Mouse (Mus musculus): ENCODE data around the gene Nol12. TPM values are rescaled to one million over a fixed set of nuclear protein-coding genes. Genes with fewer than 3 reads are reported as not detected.

Gene Nol12
- total and polyA plus RNA-seq, 3 experiments = 21.3 to 57.2 (median 42.0) TPM

DNA sequence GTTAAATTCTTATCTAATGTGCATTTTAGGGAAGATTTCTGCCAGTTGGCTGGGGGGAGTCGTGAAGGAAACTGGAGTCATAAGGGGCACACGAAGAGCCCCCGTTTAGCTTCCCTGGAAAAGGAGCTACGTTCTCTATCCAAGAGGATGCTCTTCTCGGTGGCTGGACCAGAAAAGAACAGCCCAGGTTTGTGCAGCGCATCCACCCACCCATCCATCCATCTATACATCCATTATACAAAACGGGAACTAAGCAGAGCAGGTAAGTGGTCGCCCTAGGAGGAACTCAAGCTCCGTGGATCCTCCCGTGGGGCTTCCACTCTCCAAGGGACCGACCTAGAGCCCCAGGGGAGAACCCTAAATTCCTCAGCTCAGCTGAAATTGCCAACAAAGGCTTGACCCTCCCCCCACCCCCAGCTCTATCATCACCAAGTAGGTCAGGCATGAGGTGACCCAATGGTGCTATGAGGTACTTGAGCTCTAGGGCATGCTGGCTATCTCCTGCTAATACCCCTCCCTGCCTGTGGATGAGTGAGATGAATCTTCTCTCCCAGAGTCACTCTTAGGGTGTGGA, 13.5 kb downstream of the Nol12 start:
- DNase-seq = no peak

DNA sequence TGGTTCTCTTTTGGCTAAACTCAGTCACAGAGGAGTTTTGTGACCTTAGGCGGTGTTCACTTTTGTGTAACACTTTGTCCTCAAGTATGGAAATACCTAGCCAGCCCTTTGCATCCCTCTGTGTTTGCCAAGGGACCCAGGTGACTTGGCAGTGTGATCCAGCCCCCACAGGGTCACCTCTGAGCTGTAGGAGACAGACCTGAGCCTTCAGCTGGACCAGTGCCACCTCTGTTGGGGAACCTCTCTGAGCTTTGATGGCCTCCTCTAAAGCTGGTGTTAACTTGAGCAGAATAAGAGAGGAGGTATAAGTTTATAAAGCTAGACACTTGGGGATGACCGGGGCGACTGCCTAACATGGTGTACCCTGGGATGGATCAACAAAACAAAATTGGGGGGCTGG, 14.2 kb downstream of the Nol12 start:
- no peak for DNase-seq

GRCm38 (mm10) chr15:78955663-78956062, 20.9 kb downstream of the Nol12 start:
- no peak for DNase-seq

- no peak for DNase-seq
Measured at GRCm38 (mm10) chr15:78956351-78956750, 21.6 kb downstream of the Nol12 start.

- no peak for DNase-seq
Measured at GRCm38 (mm10) chr15:78957021-78957420, 22.3 kb downstream of the Nol12 start.

- no peak for DNase-seq
Measured at GRCm38 (mm10) chr15:78959537-78959936, 24.8 kb downstream of the Nol12 start.

GRCm38 (mm10) chr15:78960088-78960487, 25.4 kb downstream of the Nol12 start:
- peak; percentile 87 for DNase-seq

DNA sequence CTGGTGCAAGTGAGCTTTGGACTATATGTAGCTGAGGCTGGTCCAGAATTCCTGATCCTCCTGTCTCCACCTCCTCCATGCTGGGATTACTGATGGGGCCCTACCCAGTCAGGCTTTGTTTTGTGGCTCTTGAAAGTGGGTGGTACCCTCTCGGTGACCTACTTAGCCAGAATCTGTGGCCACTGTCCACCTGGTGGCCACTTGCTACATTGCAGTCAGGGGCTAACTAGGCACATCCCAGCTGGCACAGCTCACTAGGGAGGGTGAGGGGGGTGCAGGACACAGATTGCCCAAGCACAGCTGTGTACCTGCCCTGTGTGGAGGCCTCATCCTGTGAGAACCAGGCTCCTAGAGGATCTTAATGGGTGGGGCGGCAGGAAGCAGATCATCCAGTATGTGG, 28.2 kb downstream of the Nol12 start:
- DNase-seq = peak; percentile 78

- DNase-seq = peak; percentile 79
Measured at GRCm38 (mm10) chr15:78971626-78972025, 36.9 kb downstream of the Nol12 start.

- DNase-seq = peak; percentile 80
Measured at GRCm38 (mm10) chr15:78973950-78974349, 39.2 kb downstream of the Nol12 start.

- DNase-seq = no peak
Measured at GRCm38 (mm10) chr15:78977676-78978159, 43.0 kb downstream of the Nol12 start.

DNA sequence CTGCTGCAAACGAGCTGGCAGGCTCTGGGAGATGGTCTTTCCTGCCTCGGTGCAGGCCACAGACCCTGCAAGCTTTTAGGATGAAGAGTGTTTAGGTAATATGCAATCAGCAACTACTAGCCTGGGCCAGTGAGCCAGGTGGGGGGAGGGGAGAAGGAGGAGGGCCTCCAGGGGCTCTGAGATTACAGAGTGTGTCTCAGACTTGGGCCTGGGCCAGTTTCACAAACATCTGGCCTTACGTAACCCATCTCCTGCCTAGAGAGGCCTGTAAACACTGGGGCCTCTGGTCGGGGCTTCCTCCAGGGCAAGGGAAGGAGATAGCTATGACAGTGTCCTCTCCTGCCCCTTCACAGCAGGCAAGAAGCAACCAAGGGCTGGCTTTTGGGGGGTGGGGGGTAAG, 44.1 kb downstream of the Nol12 start:
- peak; percentile 83 for DNase-seq

DNA sequence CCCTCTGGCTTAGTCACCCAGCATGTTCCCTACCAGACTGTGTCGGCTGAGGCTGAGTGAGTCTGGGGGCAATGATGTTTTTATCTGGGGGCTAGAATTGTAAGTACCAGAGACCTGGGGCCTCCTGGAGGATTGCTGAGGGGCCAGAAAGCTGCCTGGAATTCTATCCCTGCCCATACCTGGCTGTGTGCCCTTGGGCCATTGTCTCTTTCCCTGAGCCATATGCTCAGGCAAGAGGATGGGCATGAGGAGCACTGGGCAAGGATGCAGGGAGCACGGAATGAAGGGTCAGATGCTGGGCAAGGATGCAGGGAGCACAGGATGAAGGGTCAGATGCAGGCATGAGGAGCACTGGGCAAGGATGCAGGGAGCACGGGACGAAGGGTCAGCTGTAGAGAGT, 45.4 kb downstream of the Nol12 start:
- no peak for DNase-seq

- peak; percentile 96 for DNase-seq
Measured at GRCm38 (mm10) chr15:78982658-78983435, 48.1 kb downstream of the Nol12 start.

DNA sequence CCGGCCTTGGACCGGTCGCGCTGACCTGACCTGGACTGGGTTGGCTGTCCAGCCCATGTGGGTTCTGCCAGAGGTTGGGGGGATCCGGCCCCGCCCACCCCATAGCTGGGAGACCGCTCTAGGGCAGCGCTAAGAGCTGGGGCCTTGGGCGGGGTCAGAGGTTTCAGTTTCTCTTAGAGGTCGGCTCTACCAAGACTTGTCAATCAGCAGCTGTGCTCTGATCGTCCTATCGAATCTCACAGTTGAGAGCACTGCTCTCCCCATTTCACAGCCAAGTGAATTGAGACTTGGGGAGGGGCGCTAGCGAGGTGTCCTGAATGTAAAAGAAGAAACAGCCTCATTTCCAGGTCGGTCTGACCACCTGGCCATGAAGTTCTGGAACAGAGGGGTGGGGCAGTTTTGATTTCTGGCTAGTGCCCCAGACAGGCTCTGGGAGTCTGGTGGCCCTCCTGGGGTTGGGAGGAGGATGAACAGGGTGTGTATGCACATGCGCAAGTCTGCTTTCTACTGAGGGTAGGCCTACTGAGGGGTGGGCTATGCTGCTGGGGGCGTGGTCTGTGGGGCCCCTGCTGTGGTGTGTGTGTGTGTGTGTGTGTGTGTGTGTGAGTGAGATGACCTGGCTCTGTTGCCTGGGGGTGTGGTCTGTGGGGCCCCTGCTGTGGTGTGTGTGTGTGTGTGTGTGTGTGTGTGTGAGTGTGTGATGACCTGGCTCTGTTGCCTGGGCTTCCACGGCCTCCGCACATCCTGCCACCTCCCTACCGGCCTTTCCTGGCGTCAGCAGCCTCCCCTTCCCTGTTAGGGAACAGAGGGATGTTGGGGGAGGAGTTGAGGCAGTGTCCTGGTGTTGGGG, 48.9 kb downstream of the Nol12 start:
- peak; percentile 80 for DNase-seq

- DNase-seq = no peak
Measured at GRCm38 (mm10) chr15:78984286-78984778, 49.6 kb downstream of the Nol12 start.

GRCm38 (mm10) chr15:78986536-78987220, 51.9 kb downstream of the Nol12 start:
- DNase-seq = no peak

DNA sequence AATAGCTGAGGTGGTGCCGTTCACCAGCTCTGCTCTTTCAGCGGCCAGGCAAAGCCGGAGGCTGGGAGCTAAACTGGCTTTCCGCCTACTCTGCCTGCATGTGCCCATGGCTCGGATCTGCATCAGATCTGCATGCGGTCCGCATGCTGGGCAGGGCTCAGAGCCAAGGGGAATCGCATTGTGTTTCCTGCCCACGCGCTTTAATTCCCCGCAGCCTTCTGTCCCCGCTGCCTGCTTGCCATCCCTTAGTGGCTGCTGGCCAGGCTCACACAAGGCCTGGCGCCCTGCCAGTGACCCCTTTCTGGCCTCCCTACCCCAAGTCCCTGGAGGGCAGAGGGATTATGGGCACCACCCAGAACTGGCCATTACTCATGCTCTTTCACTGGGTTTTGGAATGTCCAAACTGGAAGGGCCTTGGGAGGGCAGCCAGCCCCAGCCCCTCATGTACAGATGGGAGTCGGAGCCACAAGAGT, 53.8 kb downstream of the Nol12 start:
- peak; percentile 96 for DNase-seq

DNA sequence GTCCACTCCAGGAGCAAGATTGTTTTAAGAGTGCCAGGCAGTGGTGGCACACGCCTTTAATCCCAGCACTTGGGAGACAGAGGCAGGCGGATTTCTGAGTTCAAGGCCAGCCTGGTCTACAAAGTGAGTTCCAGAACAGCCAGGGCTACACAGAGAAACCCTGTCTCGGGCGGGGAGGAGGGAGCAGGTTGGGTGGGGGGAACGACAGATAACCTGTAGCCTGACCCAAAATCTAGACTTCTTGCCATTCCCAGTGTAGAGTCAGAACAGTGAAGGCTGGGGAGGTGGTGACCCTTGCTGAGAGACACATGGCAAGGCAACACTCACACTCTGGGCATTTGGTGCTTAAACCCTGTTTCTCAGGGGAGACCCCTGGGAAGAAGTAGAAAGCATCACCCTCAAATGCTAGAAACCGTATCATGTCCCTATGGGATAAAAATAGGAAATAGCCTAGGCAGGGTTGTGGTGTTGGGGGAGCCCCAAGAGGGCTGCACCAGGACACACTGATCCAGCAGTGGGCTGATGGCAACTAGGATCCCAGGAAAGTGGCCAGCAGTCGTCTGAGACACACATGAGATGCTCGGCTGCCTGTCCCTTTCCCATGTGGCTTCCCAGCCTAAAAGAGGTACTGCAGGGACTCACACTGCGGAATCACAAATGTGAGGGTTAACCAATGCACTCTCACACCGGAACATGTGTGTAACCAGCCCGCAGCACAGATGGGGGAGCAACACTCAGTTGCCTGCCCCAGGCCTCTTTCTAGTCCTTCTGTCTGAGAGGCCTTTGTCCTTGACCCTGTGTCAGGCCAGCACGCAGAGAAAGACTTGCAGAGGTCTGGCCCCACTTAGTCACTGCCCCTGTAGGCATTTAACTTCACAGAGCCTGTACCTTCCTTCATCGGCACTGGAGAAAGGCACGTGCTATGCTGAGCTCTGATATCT, 54.7 kb downstream of the Nol12 start:
- peak; percentile 76 for DNase-seq

DNA sequence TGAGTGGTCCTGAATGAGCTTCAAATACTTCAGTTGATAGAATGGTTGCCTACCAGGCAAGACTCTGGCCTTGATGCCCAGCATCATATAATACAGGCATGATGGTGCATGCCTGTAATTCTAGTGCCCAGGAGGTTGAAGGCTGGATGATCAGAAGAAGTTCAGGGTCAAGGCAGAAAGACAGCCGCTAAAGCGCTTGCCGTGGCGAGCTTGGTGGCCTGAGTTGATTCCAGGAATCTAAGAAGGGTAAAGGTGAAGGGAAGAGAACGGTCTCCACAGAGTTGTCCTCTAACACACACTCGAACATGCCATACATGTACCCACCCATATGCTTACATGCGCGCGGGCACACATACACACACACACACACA, 55.3 kb downstream of the Nol12 start:
- peak; percentile 56 for DNase-seq
